Mouse (Mus musculus) mouse embryonic stem cell (cell line): ENCODE measurements around the gene Oscar.
"Not testable (repeated sequence)": the region's sequence is repeated elsewhere in the genome, so short reads cannot be mapped to it uniquely, and the experiment has no call there.

Experiments used
- in situ Hi-C, 2 experiments: fragments of 300-500 bp; cut with MboI; formaldehyde crosslinking; loops; 1 replicate in 1 of 2; 3 replicates in 1 of 2; pipeline ENCODE4 v1.14.3; 2019 to 2020; ENCODE audit warnings: low sequenced_read_pairs in 2 of 2, low pct_unique_long_range_greater_than_20kb in 1 of 2, mixed read lengths in 1 of 2; ENCODE audit not compliant: unreplicated experiment in 1 of 2

Gene Oscar

DNA sequence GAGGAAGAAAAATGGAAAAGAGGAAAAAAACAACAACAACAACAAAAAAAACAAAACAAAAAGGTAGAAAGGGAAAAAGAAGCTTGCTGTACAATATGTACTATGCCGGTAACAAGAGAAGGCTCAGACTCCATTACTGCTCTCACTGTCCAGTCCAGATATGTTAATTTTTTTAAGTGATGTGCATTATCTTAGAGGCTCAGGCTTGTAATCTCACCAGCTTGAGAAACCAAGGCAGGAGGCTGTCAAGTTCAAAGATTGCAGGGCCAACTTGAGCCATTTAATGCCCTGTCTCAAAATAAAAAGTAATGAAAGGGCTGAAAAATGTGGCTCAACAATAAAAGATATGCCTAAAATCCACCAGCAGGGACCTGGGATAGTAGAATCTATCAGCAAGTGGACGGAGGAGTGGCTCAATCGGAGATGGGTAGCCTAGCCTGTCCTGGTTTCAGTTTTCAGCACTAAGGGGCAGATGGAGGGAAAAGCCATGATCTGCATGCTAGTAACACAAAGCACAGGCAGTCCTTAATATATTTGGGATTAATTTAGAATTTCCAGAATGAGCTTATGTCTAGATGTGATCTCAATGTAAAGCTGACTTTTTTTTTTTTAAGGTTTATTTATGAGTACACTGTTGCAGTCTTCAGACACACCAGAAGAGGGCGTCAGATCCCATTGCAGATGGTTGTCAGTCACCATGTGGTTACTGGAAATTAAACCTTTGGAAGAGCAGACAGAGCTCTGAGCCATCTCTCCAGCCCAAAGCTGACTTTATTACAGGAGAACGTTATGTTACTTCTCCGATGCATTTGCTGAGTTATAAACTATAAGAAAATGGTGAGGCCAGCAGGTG lies 658 bp upstream of the Oscar start:
- in situ Hi-C loops: no loop called here

DNA sequence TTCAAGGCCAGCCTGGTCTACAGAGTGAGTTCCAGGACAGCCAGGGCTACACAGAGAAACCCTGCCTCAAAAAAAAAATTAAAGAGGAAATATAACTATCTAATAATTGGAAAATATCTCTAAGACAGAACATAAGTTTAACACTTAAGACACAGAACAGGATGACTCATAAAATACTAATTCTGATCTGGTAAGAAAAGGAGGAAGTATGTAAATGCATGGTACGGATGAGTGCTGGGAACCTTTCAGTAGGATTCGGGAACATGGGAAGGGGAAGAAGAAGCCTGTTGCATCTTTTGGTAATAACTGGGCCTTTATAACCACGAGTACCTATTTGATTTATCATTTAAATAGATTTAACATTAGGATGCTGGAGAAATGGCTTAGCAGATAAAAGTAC lies 1.9 kb downstream of the Oscar start:
- in situ Hi-C loops: no loop called here

DNA sequence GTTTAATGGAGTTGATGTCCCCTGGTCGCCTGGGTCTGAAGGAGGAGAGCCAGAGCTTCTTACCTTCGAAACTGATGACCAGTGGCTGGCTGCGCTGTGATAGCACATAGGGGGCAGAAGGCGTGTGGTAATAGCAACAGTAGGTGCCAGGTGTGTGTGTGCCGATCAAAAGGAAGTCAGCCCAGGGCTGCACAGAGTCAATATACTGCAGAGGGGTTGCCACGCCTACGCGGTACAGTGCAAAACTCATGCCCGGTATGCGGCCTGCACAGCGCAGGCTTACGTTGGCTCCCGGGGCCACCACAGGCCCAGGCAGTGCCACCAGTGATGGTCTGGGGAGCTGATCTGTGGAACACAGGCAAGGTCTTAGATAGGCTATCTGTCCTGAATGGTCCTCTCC lies 5.0 kb downstream of the Oscar start:
- in situ Hi-C loops: no loop called here

DNA sequence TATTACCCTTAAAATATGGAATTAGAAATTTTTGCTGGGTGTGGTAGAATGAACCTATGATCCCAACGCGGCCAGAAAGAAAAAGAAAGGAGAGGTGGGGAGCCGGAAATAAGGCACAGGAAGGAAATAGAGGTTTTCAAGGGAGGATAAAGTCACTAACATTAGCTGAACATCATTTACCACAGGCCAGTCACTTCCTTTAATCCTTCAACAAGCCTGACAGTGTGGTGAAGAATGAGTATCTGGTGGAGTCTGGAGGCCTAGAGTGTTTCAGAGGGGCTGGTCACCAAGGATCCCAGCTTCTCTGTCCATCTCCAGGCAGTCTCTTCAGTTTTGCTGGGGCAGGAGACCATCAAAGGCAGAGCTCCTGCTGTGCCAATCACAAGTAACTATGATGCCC lies 5.5 kb downstream of the Oscar start:
- in situ Hi-C loops: no loop called here

DNA sequence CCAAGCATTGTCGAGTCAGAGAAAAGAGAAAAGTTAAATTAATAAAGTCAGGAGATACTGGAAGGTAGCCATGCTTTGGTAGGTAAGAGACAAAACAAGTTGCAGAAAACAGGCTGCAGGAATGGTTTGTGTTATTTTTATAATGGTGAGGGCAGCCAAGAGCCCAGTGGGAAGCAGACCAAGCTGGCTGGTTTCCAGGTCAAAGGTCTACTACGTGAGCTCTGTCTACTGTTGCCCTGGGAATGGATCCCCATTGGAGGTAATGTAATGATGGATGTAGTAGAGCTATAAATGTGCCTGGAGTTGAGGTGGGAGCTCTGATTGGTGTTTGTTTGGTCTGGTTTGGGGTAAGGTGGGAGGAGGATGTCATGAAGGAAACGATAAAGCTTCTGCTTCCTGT lies 6.9 kb downstream of the Oscar start:
- in situ Hi-C loops: no loop called here

- in situ Hi-C loops: no loop called here
Observed at GRCm38 (mm10) chr7:3608668-3609067, 7.3 kb downstream of the Oscar start.

DNA sequence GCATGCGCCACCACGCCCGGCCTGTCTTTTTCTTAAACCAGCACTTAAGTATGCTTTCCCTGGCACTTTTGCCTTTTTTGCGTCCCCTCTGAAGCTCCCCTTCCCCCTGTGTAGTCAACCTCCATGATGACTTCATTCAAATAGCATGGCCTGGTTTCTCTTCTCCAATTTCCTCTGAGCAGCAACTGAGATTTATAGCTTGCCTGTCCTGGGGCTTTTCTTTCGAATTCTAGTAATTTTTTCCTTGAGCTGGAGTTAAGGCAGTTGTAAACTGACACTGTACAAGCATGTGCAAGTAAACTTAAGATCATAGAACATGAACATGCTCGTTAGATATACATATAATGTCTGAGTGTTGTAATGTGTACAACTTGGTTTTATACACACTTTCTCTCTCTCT lies 8.6 kb downstream of the Oscar start:
- in situ Hi-C loops: no loop called here

DNA sequence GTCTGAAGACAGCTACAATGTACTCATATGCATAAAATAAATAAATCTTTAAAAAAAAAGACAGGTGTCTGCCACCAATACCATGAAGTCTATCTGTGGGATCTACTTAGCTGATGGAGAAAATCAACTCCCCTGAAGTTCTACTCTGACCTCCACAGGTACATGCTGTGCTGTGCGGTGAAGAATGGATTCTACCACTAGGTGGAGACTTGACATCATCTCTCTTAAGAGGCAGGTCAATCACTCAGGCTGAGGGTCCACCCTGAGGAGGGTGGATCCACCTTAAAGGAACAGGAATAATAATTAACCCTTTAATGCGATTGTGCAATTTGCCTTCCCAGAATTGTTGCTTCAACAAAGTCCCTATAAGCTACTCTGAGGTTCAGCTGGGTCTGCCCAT lies 9.2 kb downstream of the Oscar start:
- in situ Hi-C loops: no loop called here

DNA sequence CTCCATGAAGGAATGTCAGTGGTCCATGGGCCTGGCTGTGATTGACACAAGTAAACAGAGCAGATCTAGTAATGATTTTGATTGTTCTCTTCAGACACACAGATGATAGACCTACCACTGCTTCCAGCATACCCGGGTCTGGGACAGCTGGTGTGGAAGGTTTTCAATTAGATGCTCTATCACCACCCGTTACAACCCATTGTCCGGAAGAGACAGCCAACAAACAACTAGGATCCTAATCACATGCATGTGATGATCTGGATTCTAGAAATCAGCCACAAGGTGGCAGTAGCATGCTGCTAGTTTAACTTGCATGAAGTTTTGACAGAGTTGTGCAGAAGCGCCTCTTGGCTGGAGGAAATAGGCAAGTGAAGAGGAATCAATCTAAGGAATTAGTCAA lies 14.8 kb downstream of the Oscar start:
- in situ Hi-C loops: no loop called here

DNA sequence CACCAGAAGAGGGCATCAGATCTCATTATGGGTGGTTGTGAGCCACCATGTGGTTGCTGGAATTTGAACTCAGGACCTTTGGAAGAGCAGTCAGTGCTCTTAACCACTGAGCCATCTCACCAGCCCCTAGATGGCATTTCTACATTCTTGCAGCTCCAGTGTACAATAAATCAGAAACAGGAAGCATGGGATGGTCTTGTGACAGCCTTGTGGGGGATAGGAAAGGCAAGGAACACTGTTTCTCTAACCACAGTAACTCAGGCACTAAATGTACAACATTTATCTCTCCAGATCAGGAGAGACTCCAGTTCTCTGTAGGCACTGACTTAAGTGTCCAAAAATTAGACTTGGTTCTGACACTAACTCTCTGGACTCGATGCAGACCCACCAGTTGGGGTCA lies 18.2 kb downstream of the Oscar start:
- in situ Hi-C loops: not testable (repeated sequence)

DNA sequence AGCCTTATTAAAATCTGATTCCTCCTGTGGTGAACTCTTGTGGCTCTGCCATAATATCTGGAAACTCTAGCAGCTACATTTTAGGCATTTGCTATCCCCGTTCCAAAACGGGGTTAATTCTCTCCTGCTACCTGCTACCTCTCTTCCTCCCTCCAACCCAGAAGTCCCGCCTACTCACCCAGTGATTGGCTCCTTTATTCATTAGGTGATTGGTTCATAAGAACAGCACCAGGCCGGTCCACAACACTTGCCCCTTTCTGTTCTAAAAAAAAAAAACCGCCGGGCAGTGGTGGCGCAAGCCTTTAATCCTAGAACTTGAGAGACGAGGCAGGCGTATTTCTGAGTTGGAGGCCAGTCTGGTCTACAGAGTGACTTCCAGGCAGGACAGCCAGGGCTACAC lies 20.8 kb downstream of the Oscar start:
- in situ Hi-C loops: no loop called here

- in situ Hi-C loops: no loop called here
Observed at GRCm38 (mm10) chr7:3594686-3595085, 21.3 kb downstream of the Oscar start.

GRCm38 (mm10) chr7:3593855-3594254 lies 22.1 kb downstream of the Oscar start:
- in situ Hi-C loops: no loop called here

DNA sequence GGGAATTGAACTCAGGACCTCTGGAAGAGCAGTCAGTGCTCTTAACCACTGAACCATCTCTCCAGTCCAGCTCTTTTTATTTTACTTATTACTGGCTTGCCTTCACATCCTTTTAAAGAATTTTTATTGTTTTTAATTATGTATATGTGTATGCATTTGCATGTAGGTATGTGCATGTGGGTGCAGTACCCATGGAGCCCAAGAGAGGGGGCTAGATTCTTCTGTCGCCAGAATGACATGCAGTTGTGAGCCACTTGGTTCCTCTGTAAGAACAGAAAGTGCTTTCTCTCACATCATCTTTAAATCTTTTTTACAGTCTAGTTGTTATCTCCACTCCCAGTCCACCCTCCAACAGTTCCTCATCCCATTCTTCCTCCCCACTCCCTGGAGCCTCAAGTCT lies 24.4 kb downstream of the Oscar start:
- in situ Hi-C loops: no loop called here

GRCm38 (mm10) chr7:3590550-3590949 lies 25.4 kb downstream of the Oscar start:
- in situ Hi-C loops: no loop called here

DNA sequence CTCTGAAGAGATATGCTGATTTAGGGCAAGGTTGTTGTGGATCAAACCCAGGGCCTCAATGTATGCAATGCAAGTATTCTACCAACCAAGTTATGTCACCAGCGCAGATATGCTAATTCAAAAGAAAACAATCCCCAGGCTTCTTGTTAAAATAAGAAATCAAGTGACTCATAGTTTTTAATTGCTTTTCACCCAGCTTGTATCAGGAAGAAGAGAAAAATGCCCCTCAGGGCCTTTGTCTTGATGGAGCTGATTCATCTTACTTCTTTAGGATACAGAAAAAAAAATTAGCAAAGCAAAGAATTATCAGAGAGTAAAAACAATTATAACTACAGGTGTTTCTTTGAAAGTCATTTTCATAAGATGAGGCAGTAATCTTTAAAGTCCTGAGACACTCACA lies 28.7 kb downstream of the Oscar start:
- in situ Hi-C loops: no loop called here

DNA sequence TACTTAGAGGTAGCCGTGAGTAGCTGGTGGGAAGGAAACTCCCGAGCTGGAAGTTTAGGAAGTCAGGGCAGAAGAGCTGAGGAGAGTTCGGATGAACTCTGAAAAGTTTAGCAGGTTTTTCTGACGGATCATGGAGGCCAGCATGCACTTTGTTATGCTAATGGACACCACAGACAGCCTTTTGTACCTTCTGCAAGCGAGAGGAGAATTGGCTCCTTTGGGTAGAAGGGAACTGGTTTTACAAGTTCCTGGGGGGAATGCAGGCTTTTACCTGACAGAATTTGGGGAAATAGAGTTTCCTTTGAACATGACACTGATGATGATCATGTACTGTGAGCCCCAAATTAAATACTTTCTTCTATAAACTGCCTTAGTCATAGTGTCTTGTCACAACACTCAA lies 29.7 kb downstream of the Oscar start:
- in situ Hi-C loops: no loop called here

DNA sequence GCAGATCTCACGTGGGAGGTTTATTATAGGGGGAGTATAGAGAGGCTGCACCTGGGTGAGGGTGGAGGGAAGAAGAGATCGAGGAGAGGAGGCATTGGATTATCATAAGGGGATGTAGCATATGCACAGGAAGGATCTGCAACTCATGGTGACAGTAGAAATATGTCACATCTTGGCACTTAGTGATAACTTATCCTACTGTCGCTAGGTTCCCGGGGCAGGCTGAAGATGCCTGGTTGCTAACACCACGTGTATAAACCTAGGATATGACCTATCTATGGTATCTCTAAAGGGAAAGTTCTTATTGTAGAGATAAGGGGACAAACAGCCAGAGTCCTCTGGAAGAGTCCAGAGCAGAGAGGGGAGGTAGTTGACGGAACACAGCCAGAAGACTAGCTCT lies 30.2 kb downstream of the Oscar start:
- in situ Hi-C loops: no loop called here

DNA sequence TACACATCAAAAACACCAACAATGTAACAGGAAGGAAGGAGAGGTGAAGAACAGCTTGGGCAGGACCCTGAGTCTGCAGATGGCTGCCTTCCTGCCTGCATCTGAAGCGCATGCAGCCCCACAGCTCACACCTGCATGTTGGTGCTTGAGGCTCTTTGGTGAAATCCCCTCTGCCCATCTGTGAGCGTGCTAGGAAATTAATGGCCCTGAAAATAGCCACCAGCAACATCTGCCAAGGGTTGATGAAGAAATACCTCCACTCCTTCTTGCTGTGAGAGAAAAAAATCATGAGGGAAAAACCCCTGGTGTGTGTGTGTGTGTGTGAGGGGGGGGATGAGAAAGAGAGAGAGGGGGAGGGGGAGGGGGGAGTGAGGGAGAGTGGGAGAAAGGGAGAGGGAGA lies 35.9 kb downstream of the Oscar start:
- in situ Hi-C loops: no loop called here

GRCm38 (mm10) chr7:3578952-3579546 lies 36.9 kb downstream of the Oscar start:
- in situ Hi-C loops: no loop called here
